Mouse (Mus musculus) G1E (cell line): ENCODE data around the gene Lrrc31.

Experiments
- CTCF ChIP-seq: IDR thresholded peaks from 2 replicates; pipeline ENCODE4 v1.5.1; 2012; ENCODE audit warnings: low read depth, low read length, inconsistent platforms, mixed read lengths
- GATA1 ChIP-seq: IDR thresholded peaks from 2 replicates; pipeline ENCODE4 v1.6.1; 2012; ENCODE audit warnings: borderline replicate concordance, low read length, inconsistent platforms, mixed read lengths
- GATA2 ChIP-seq: IDR thresholded peaks from 2 replicates; pipeline ENCODE4 v1.6.1; 2012; ENCODE audit warnings: low read depth, low read length, inconsistent platforms, borderline replicate concordance
- POLR2AphosphoS5 ChIP-seq: IDR thresholded peaks from 2 replicates; pipeline ENCODE4 v1.6.1; 2012; ENCODE audit warnings: low read depth, low read length, inconsistent platforms; ENCODE audit not compliant: insufficient replicate concordance
- TAL1 ChIP-seq: conservative IDR thresholded peaks from 2 replicates; pipeline ENCODE4 v1.6.1; 2012; ENCODE audit warnings: low read depth, low read length, inconsistent platforms, mixed read lengths

DNA sequence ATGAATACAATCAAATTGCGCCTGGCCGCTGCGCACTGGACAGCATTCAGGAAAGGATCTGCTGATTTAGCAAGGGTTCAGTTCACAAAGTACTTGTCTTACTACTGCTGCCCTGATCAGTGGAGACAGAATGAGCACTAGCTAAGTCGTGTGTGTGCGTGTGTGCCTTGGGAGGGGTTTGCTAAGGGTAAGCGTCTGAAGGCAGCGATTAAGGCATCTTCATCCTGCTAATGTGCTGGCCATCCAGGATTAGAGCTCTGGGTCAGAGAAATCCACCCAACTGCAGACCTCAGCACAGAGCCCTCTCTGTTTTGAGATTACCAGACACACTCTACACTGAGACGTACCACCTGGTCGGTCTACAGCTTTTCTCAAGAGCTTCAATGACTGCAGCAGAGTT, 48.7 kb upstream of the Lrrc31 start:
- TF ChIP-seq CTCF: no peak
- no peak for TF ChIP-seq GATA1
- no peak for TF ChIP-seq GATA2
- no peak for TF ChIP-seq TAL1
- TF ChIP-seq POLR2AphosphoS5: no peak
